Mouse (Mus musculus) MEL (cell line): Measurements from ENCODE around the gene Nnat. TPM values are rescaled to one million over a fixed set of nuclear protein-coding genes. Genes with fewer than 3 reads are reported as not detected.

Experiments
- DNase-seq: peaks from one replicate; pipeline ENCODE4 v3.0.0; 2011; ENCODE audit warnings: low read depth, low spot score
- H3K27ac ChIP-seq: 2 replicates; pipeline ENCODE4 v1.5.1; 2012; ENCODE audit warnings: low read depth, mild to moderate bottlenecking, control low read depth, low read length, moderate library complexity; ENCODE audit not compliant: control insufficient read depth
- H3K27me3 ChIP-seq, 2 experiments: fragments of 150-350 bp in 1 of 2; sonication (generic) in 1 of 2; 2 replicates each; pipeline ENCODE4 v1.6.1; 2012; ENCODE audit warnings: low read length in 2 of 2, mild to moderate bottlenecking in 2 of 2, improper control_type of control experiment in 1 of 2, moderate library complexity in 1 of 2; ENCODE audit not compliant: insufficient read depth in 2 of 2, control insufficient read depth in 1 of 2
- H3K36me3 ChIP-seq, 2 experiments: 2 replicates each; pipeline ENCODE4 v1.6.1; 2012 to 2014; ENCODE audit warnings: low read length in 2 of 2, improper control_type of control experiment in 1 of 2, inconsistent platforms in 1 of 2, mild to moderate bottlenecking in 1 of 2; ENCODE audit not compliant: insufficient read depth in 2 of 2, control insufficient read depth in 1 of 2
- H3K4me1 ChIP-seq, 2 experiments: fragments of 150-350 bp in 1 of 2; sonication (generic) in 1 of 2; 2 replicates each; pipeline ENCODE4 v1.6.1; 2012; ENCODE audit warnings: low read length in 2 of 2, improper control_type of control experiment in 1 of 2, mild to moderate bottlenecking in 1 of 2; ENCODE audit not compliant: insufficient read depth in 2 of 2, control insufficient read depth in 1 of 2
- H3K4me3 ChIP-seq, 2 experiments: fragments of 150-350 bp in 1 of 2; sonication (generic) in 1 of 2; 2 replicates each; pipeline ENCODE4 v1.5.1; 2012; ENCODE audit warnings: low read depth in 2 of 2, low read length in 2 of 2, mild to moderate bottlenecking in 2 of 2, moderate library complexity in 2 of 2, control low read depth in 1 of 2, improper control_type of control experiment in 1 of 2; ENCODE audit not compliant: control insufficient read depth in 1 of 2, insufficient read depth in 1 of 2
- H3K79me2 ChIP-seq: 2 replicates; pipeline ENCODE4 v1.6.1; 2012; ENCODE audit warnings: mild to moderate bottlenecking, low read length, moderate library complexity; ENCODE audit not compliant: control insufficient read depth, poor library complexity, insufficient read depth
- H3K9ac ChIP-seq: 2 replicates; pipeline ENCODE4 v1.6.1; 2012; ENCODE audit warnings: low read depth, mild to moderate bottlenecking, control low read depth, low read length, moderate library complexity; ENCODE audit not compliant: control insufficient read depth, poor library complexity, severe bottlenecking
- H3K9me3 ChIP-seq: fragments of 150-350 bp; sonication (generic); replicated peaks from 2 replicates; pipeline ENCODE4 v1.6.1; 2012; ENCODE audit warnings: mild to moderate bottlenecking, low read length, improper control_type of control experiment, moderate library complexity; ENCODE audit not compliant: insufficient read depth
- BHLHE40 ChIP-seq: IDR thresholded peaks from 2 replicates; pipeline ENCODE4 v1.6.1; 2012; ENCODE audit warnings: low read depth, mild to moderate bottlenecking, inconsistent platforms, low read length, improper control_type of control experiment, borderline replicate concordance
- CHD1 ChIP-seq: IDR thresholded peaks from 2 replicates; pipeline ENCODE4 v1.6.1; 2012; ENCODE audit warnings: low read depth, mild to moderate bottlenecking, inconsistent platforms, low read length, improper control_type of control experiment
- CTCF ChIP-seq, 3 experiments: IDR thresholded peaks in 2 of 3; conservative IDR thresholded peaks in 1 of 3; 2 replicates each; pipeline ENCODE4 v1.5.1; 2011 to 2012; ENCODE audit warnings: low read length in 3 of 3, low read depth in 2 of 3, mild to moderate bottlenecking in 2 of 3, improper control_type of control experiment in 1 of 3, inconsistent platforms in 1 of 3, mixed read lengths in 1 of 3, moderate library complexity in 1 of 3; ENCODE audit not compliant: control insufficient read depth in 1 of 3, insufficient read depth in 1 of 3, poor library complexity in 1 of 3, severe bottlenecking in 1 of 3
- E2F4 ChIP-seq: IDR thresholded peaks from 2 replicates; pipeline ENCODE4 v1.6.1; 2011; ENCODE audit warnings: low read depth, low read length, improper control_type of control experiment, borderline replicate concordance
- EP300 ChIP-seq, 2 experiments: IDR thresholded peaks; 2 replicates each; pipeline ENCODE4 v1.6.1; 2011; ENCODE audit warnings: improper control_type of control experiment in 2 of 2, low read length in 2 of 2, low read depth in 1 of 2, mild to moderate bottlenecking in 1 of 2
- ETS1 ChIP-seq: IDR thresholded peaks from 2 replicates; pipeline ENCODE4 v1.6.1; 2012; ENCODE audit warnings: low read depth, mild to moderate bottlenecking, inconsistent platforms, low read length, improper control_type of control experiment, moderate library complexity
- GABPA ChIP-seq: IDR thresholded peaks from 2 replicates; pipeline ENCODE4 v1.6.1; 2012; ENCODE audit warnings: low read depth, mild to moderate bottlenecking, inconsistent platforms, low read length, improper control_type of control experiment, moderate library complexity
- GATA1 ChIP-seq: IDR thresholded peaks from 2 replicates; pipeline ENCODE4 v1.6.1; 2011; ENCODE audit warnings: low read depth, low read length, improper control_type of control experiment
- JUND ChIP-seq: IDR thresholded peaks from 2 replicates; pipeline ENCODE4 v1.6.1; 2011; ENCODE audit warnings: low read depth, mild to moderate bottlenecking, improper control_type of control experiment, low read length
- KAT2A ChIP-seq: conservative IDR thresholded peaks from 2 replicates; pipeline ENCODE4 v1.6.1; 2012; ENCODE audit warnings: low read depth, low read length, improper control_type of control experiment, inconsistent platforms
- MAFK ChIP-seq: IDR thresholded peaks from 2 replicates; pipeline ENCODE4 v1.6.1; 2011; ENCODE audit warnings: low read depth, mild to moderate bottlenecking, low read length, improper control_type of control experiment, borderline replicate concordance
- MAZ ChIP-seq: IDR thresholded peaks from 2 replicates; pipeline ENCODE4 v1.6.1; 2012; ENCODE audit warnings: low read depth, mild to moderate bottlenecking, inconsistent platforms, low read length, improper control_type of control experiment
- MEF2A ChIP-seq: IDR thresholded peaks from 2 replicates; pipeline ENCODE4 v1.6.1; 2014; ENCODE audit warnings: low read depth, mild to moderate bottlenecking, inconsistent platforms, low read length, improper control_type of control experiment; ENCODE audit not compliant: poor library complexity, insufficient replicate concordance, severe bottlenecking; ENCODE audit errors: extremely low read depth
- MYB ChIP-seq: IDR thresholded peaks from 2 replicates; pipeline ENCODE4 v1.6.1; 2011; ENCODE audit warnings: mild to moderate bottlenecking, low read depth, low read length, improper control_type of control experiment
- MYC ChIP-seq: IDR thresholded peaks from 2 replicates; pipeline ENCODE4 v1.6.1; 2011; ENCODE audit warnings: low read depth, mild to moderate bottlenecking, low read length, improper control_type of control experiment, moderate library complexity
- NELFE ChIP-seq: IDR thresholded peaks from 2 replicates; pipeline ENCODE4 v1.6.1; 2011; ENCODE audit warnings: low read depth, low read length, improper control_type of control experiment
- NRF1 ChIP-seq: IDR thresholded peaks from 2 replicates; pipeline ENCODE4 v1.6.1; 2014; ENCODE audit warnings: low read depth, mild to moderate bottlenecking, inconsistent platforms, low read length, improper control_type of control experiment, moderate library complexity; ENCODE audit not compliant: poor library complexity, insufficient read depth, severe bottlenecking
- POLR2AphosphoS5 ChIP-seq: IDR thresholded peaks from 2 replicates; pipeline ENCODE4 v1.6.1; 2012; ENCODE audit warnings: low read depth, borderline replicate concordance, mild to moderate bottlenecking, inconsistent platforms, low read length, moderate library complexity, mixed read lengths
- RCOR1 ChIP-seq: IDR thresholded peaks from 2 replicates; pipeline ENCODE4 v1.6.1; 2012; ENCODE audit warnings: low read depth, mild to moderate bottlenecking, inconsistent platforms, low read length, improper control_type of control experiment
- SIN3A ChIP-seq: IDR thresholded peaks from 2 replicates; pipeline ENCODE4 v1.6.1; 2012; ENCODE audit warnings: low read length, improper control_type of control experiment, inconsistent platforms
- TAL1 ChIP-seq: IDR thresholded peaks from 2 replicates; pipeline ENCODE4 v1.6.1; 2012; ENCODE audit warnings: mild to moderate bottlenecking, inconsistent platforms, low read length, moderate library complexity, mixed read lengths
- TBP ChIP-seq: IDR thresholded peaks from 2 replicates; pipeline ENCODE4 v1.8.0; 2011; ENCODE audit warnings: low read depth, low read length, improper control_type of control experiment
- TCF12 ChIP-seq: IDR thresholded peaks from 2 replicates; pipeline ENCODE4 v1.6.1; 2014; ENCODE audit warnings: low read depth, mild to moderate bottlenecking, inconsistent platforms, low read length, improper control_type of control experiment, moderate library complexity
- UBTF ChIP-seq: IDR thresholded peaks from 2 replicates; pipeline ENCODE4 v1.6.1; 2012; ENCODE audit warnings: low read depth, mild to moderate bottlenecking, inconsistent platforms, low read length, improper control_type of control experiment, moderate library complexity, borderline replicate concordance; ENCODE audit not compliant: insufficient read depth
- USF2 ChIP-seq, 2 experiments: IDR thresholded peaks; 2 replicates each; pipeline ENCODE4 v1.6.1; 2011 to 2012; ENCODE audit warnings: improper control_type of control experiment in 2 of 2, low read length in 2 of 2, borderline replicate concordance in 1 of 2, inconsistent platforms in 1 of 2, low read depth in 1 of 2, mild to moderate bottlenecking in 1 of 2; ENCODE audit not compliant: insufficient read depth in 1 of 2
- ZKSCAN1 ChIP-seq: IDR thresholded peaks from 2 replicates; pipeline ENCODE4 v1.6.1; 2012; ENCODE audit warnings: low read depth, mild to moderate bottlenecking, inconsistent platforms, low read length, improper control_type of control experiment, moderate library complexity
- polyA plus RNA-seq, 2 experiments: library from polyadenylated mRNA; stranded (reverse) in 1 of 2; unstranded in 1 of 2; fragments of >175 nt in 1 of 2; fragments of >200 nt in 1 of 2; gene quantifications; 2 replicates each; pipeline versions ENCODE4 v1.2.1 to v1.2.4; 2012; ENCODE audit warnings: low replicate concordance in 2 of 2, low read depth in 1 of 2; ENCODE audit not compliant: insufficient read length in 2 of 2, insufficient read depth in 1 of 2, missing spikeins in 1 of 2
- total RNA-seq: library from RNA; depleted of rRNA; stranded (reverse); fragments of 300-350 nt; gene quantifications from 2 replicates; pipeline ENCODE4 v1.2.3, GENCODE M21; 2012

Nnat gene
- total and polyA plus RNA-seq, 3 experiments = 0.92 to 1.5 TPM; not detected in 1

DNA sequence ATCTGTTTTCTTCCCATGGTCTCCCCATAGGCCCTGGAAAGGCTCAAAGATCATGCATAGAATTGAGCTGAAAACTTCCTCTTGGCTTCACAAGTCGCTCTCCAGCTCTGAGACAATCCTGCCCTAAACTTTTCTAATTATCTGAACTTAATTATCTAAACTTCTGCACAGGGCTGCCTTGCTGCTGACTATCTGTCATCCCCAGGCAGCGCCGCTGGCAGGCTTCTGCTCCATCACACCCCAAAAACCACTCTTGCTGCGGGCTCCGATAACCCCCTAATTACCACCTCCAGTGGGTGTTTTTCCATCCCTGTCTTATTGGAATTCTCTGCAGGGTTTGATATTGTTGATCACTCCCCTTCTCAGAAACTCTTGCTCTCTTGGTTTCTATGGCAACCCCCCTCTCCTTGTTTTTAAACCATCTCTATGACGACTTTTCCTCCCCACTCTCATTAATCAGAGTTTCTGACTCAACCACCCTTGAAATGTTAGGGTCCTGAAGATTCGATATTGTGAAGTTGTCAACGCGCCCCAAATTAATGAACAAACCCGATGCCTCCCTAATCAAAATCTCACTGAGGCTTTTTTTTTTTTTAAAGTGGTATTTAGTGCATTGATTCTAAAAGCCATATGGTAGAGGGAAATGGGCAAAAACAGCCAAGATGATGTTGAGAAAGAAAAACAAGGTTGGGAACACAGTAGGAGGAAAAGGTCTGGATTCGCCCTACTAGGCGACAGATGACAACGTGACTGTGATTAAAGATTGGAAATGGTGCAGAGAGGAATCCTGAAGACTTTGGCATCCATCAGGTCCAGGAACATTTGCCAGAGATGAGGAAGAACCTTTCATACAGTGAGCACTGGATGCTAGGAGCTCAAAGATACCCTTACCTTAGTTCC lies 29.6 kb upstream of the Nnat start:
- peaks cover 4 to 19% of the 10 kb centered on the region in 2 experiments; a peak in 3 of 4 replicates for H3K4me1 ChIP-seq
- H3K36me3 ChIP-seq = peaks cover 0 to 12% of the 10 kb centered on the region in 2 experiments; a peak in 2 of 4 replicates
- no peaks in the 10 kb centered on the region for H3K9me3 ChIP-seq
- H3K79me2 ChIP-seq = no peaks in the 10 kb centered on the region
- H3K9ac ChIP-seq = no peak overlapping the region
- DNase-seq = peak; percentile 76
- H3K27ac ChIP-seq = no peak overlapping the region
- H3K4me3 ChIP-seq = no peak overlapping the region
- H3K27me3 ChIP-seq = no peaks in the 10 kb centered on the region; a peak in 1 of 4 replicates
- TF ChIP-seq BHLHE40 = 0 out of 2 replicates have a peak, but pooled peaks have one; percentile 52
- TF ChIP-seq CTCF (IDR thresholded peaks at IDR 0.05 in 2 of 3, conservative IDR thresholded peaks at IDR 0.05 in 1 of 3; ENCODE audit: control insufficient read depth in 1 of 3, insufficient read depth in 1 of 3, low read depth in 2 of 3, low read length in 3 of 3, poor library complexity in 1 of 3, severe bottlenecking in 1 of 3) = no peak
- TF ChIP-seq E2F4 = no peak
- peak; percentile 90 for TF ChIP-seq GATA1
- TF ChIP-seq MYC = no peak
- peak; percentile 94 to 95 for TF ChIP-seq EP300 (IDR thresholded peaks at IDR 0.05; ENCODE audit: low read depth in 1 of 2, low read length in 2 of 2)
- TF ChIP-seq GABPA = no peak
- TF ChIP-seq KAT2A = no peak
- TF ChIP-seq MAZ = 0 out of 2 replicates have a peak, but pooled peaks have one; percentile 42
- TF ChIP-seq TBP = no peak
- no peak for TF ChIP-seq NELFE
- TF ChIP-seq MEF2A = no peak
- no peak for TF ChIP-seq CHD1
- TF ChIP-seq USF2 (IDR thresholded peaks at IDR 0.05; ENCODE audit: borderline replicate concordance in 1 of 2, insufficient read depth in 1 of 2, low read depth in 1 of 2, low read length in 2 of 2) = no peak
- peak; percentile 31; the same call in 1 of the 2 replicates for TF ChIP-seq MAFK
- no peak for TF ChIP-seq JUND
- TF ChIP-seq POLR2AphosphoS5 = no peak
- peak; percentile 86 for TF ChIP-seq TAL1
- TF ChIP-seq SIN3A = peak; percentile 59
- TF ChIP-seq ETS1 = peak; percentile 74
- peak; percentile 98 for TF ChIP-seq TCF12
- 0 out of 2 replicates have a peak, but pooled peaks have one; percentile 38 for TF ChIP-seq UBTF
- TF ChIP-seq NRF1 = no peak
- TF ChIP-seq RCOR1 = peak; percentile 92
- TF ChIP-seq ZKSCAN1 = peak; percentile 67; the same call in 1 of the 2 replicates
- peak; percentile 49; the same call in 1 of the 2 replicates for TF ChIP-seq MYB
- TF ChIP-seq, all 39 proteins: peak for 13
